Mouse (Mus musculus): ENCODE measurements around the gene Jagn1. TPM values are rescaled to one million over a fixed set of nuclear protein-coding genes. Genes with fewer than 3 reads are reported as not detected.

The Jagn1 gene
- polyA plus RNA-seq, 1 experiment from 2014 or later: 103 TPM

DNA sequence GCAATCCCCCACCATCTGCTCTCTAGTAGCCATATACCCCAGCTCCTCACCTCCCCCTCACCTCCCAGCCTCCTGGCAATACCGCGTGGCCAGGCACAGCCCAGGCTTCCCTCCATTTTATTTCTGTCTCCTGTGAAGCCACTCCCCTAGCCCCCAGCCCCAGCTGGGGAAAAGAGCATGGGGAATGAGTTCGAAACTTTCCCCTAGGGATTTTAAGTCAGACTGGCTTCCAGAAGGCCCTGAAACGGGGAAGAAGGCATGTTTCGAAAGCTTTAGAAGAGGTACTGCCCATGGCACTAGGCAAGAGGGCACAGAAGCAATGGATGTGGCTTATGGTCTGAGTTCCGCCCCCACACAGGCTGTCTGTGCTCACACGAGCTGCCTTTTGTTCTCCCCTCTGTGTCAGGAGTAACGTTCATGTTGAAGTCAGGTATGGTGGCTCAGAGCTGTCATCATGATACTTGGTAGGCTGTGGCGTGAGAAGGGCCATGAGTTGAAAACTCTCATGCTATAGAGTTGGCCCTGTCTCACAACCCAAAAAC lies 6.6 kb upstream of the Jagn1 start, which contains the start of gene Cidec:
Gene Cidec, minus strand, starts transcription at position 97 of the 542 bp plus-strand sequence.
- no peak within 1 kb of the TSS for H3K4me3 ChIP-seq (replicated peaks)
- 72% methylated on average over 9 of the region's 9 CpGs for WGBS
- no peak for ATAC-seq (ENCODE audit: low FRiP score)

DNA sequence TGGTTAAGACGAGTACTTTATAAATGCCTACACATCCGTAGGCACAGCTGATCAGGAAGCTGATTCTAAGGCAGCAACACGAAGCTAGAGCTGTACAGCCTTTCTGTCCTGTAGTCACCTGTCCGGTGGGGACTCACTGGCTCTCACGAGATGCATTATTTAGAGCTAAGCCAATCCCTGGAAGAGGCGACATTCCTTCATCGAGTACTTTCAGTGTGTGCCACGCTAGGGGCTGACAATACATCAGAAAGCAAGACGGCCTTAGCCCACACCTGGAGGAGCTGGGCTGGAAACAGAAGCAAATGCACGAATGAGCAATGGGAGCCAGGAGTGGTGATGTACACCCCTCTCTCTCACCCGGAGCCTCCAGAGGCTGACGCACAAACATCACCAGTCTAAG lies 5.2 kb upstream of the Jagn1 start:
- no peaks in the 10 kb centered on the region for H3K36me3 ChIP-seq
- H3K4me1 ChIP-seq: peaks cover 5% of the 10 kb centered on the region; the same call in 1 of the 2 replicates
- 83% methylated on average over 12 of the region's 12 CpGs for WGBS
- H3K9me3 ChIP-seq (replicated peaks): no peaks in the 10 kb centered on the region
- no peak overlapping the region for H3K27ac ChIP-seq (replicated peaks)
- H3K4me2 ChIP-seq: no peak overlapping the region
- no peak overlapping the region for H3K9ac ChIP-seq (replicated peaks)
- ATAC-seq (ENCODE audit: low FRiP score): no peak
- 0 out of 2 replicates have a peak, but pooled peaks cover 3% of the 10 kb centered on the region for H3K27me3 ChIP-seq (replicated peaks)
- no peak overlapping the region for H3K4me3 ChIP-seq (replicated peaks)

More for the DNA sequence above, 6.6 kb upstream of the Jagn1 start, which contains the start of gene Cidec:
- H3K27me3 ChIP-seq (replicated peaks): 0 out of 2 replicates have a peak, but pooled peaks cover 3% of the 10 kb centered on the region
- no peak within 1 kb of the TSS for H3K27ac ChIP-seq (replicated peaks)
- no peak within 1 kb of the TSS for H3K4me2 ChIP-seq
- no peaks in the 10 kb centered on the region for H3K4me1 ChIP-seq
- no peaks in the 10 kb centered on the region for H3K36me3 ChIP-seq
- no peak within 1 kb of the TSS for H3K9ac ChIP-seq (replicated peaks)
- H3K9me3 ChIP-seq (replicated peaks): no peaks in the 10 kb centered on the region

DNA sequence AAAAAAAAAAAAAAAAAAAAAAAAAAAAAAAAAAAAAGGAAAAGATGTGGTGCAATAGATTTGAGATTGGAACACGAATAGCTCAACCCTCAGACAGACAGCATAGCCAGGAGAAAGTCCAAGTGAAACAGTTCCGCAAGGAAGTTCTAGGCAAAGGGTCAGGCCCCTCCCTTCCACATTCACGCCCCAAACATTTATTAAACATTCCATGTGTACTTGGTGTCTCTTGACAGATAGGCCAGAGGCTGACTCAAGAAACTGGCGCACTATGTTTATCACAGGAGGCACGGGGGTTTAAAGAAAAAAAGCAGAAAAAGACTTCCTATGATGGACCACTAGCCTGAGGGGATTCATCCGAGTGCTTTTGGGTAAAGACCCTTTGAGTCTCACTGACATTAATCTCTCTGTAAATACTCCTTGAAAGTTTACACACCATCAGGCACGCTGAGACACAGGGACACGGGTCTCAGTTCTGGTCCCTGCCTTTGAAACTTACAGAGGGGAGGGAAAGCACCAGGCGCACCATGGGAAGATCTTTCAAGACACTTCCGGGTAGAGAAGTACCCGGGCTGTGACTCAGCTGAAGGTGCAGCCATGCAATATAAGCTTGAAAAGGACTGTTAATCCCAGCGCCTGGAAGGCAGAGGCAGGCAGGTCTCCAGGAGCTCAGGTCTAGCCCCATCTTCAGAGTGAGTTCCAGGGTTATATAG lies 3.5 kb upstream of the Jagn1 start:
- Histone ChIP-seq H3K27me3 (replicated peaks) (0 out of 2 replicates have a peak, but pooled peaks cover 3% of the 10 kb centered on the region), H3K27ac (replicated peaks) (no peak overlapping the region), H3K9me3 (replicated peaks) (no peaks in the 10 kb centered on the region), H3K36me3 (no peaks in the 10 kb centered on the region), H3K4me1 (peaks cover 15% of the 10 kb centered on the region), H3K4me3 (replicated peaks) (no peak overlapping the region), H3K4me2 (no peak overlapping the region), H3K9ac (replicated peaks) (no peak overlapping the region)
- ATAC-seq (ENCODE audit: low FRiP score): no peak
- 65% methylated on average over 12 of the region's 12 CpGs for WGBS

DNA sequence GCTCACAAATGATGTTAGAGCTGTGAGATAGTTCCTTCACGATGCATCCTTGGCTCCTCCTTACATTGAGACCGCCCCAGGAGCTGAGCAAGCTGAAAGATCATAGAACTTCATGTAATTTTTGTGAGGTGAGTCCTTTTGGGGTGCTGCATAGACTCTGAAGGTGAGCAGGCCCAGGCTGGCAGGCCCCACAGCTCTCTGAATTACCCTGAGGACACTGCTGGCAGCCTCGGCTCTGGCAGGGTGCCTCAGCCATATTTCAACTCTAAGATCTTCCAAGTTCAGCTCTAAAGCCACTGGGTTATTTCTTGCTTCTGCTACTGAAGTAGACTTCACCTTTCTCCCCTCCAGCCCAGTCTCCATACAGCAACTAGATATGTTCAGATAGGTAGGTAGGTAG lies 1.7 kb upstream of the Jagn1 start:
- H3K27me3 ChIP-seq (replicated peaks): 0 out of 2 replicates have a peak, but pooled peaks cover 3% of the 10 kb centered on the region
- H3K36me3 ChIP-seq: no peaks in the 10 kb centered on the region; the same call in 1 of the 2 replicates
- H3K4me2 ChIP-seq: no peak overlapping the region
- no peak overlapping the region for H3K27ac ChIP-seq (replicated peaks)
- H3K4me3 ChIP-seq (replicated peaks): no peak overlapping the region
- H3K9me3 ChIP-seq (replicated peaks): no peaks in the 10 kb centered on the region
- H3K4me1 ChIP-seq: peaks cover 15% of the 10 kb centered on the region
- ATAC-seq (ENCODE audit: low FRiP score): no peak
- no peak overlapping the region for H3K9ac ChIP-seq (replicated peaks)
- WGBS: 87% methylated on average over 3 of the region's 3 CpGs

DNA sequence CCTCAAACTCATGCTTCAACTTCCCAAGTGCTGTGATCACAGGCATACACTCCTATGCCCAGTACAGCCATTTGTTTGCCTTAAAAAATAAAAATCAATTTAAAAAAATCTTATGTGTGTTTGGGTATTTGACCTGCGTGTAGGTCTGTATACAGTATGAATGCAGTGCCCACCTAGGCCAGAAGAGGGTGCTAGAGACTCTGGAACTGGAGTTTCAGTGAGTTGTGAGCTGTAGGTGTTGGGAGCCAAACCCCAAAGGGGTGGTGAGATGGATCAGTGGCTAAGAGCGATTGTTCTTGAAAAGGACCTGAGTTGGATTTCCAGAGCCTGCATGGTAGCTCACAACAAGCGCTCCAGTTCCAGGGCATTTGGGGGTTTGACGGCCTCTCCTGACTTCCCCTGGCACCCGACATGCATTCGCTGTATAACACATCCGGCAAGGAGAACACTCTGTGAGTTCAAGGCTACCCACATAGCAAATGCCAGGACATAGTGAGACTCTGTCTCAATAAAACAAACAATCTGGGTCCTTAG lies 1.2 kb upstream of the Jagn1 start:
- 54% methylated on average over 7 of the region's 7 CpGs for WGBS
- no peak overlapping the region for H3K4me2 ChIP-seq
- no peak overlapping the region for H3K4me3 ChIP-seq (replicated peaks)
- H3K9ac ChIP-seq (replicated peaks): no peak overlapping the region
- ATAC-seq (ENCODE audit: low FRiP score): no peak
- H3K27ac ChIP-seq (replicated peaks): no peak overlapping the region
- peaks cover under 1% of the 10 kb centered on the region; the same call in 1 of the 2 replicates for H3K36me3 ChIP-seq
- no peaks in the 10 kb centered on the region for H3K9me3 ChIP-seq (replicated peaks)
- H3K4me1 ChIP-seq: peaks cover 15% of the 10 kb centered on the region
- 0 out of 2 replicates have a peak, but pooled peaks cover 3% of the 10 kb centered on the region for H3K27me3 ChIP-seq (replicated peaks)

DNA sequence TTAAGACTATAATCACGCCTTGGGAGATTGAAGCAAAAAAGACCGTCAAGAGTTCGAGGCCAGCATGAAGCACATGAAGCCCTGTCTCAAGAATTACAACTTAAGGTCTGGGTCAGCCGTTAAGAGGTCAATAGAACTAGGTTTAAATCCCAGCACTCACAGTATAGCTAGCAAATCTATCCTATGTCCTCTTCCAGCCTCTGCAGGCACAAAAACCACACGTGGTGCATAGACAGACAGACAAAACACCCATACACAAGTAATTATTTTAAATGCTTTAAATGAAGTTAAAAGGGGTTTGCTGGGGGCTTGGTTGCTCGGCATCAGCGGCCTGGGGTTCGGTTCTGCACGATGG lies 305 bp upstream of the Jagn1 start:
- H3K27ac ChIP-seq (replicated peaks): peak overlapping the region; percentile 85

DNA sequence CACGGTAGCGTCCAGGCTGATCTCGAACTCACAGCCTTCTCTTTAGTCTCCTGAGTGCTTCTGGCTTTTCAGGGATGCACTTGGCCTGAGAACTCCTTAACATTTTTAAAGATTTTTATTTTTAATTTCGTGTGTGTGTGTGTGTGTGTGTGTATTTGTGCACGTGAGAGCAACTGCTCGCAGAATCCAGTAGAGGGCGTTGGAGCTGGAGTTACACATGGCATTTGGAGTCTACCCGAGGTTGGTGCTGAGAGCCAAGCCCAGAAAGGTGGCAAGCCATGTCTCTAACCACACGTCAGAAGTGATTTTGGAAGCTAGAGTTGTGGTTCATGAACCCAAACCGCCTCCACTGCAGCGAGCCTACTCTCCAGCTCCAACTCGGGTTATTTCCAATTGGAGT lies 722 bp downstream of the Jagn1 start:
- peak overlapping the region; percentile 95 for H3K4me3 ChIP-seq (replicated peaks)
- H3K4me2 ChIP-seq: peak overlapping the region; percentile 90
- ATAC-seq (ENCODE audit: low FRiP score): no peak
- H3K36me3 ChIP-seq: peaks cover 20% of the 10 kb centered on the region
- H3K9ac ChIP-seq (replicated peaks): peak overlapping the region; percentile 97
- peak overlapping the region; percentile 85 for H3K27ac ChIP-seq (replicated peaks)
- peaks cover 15% of the 10 kb centered on the region for H3K4me1 ChIP-seq
- no peaks in the 10 kb centered on the region for H3K9me3 ChIP-seq (replicated peaks)
- 0 out of 2 replicates have a peak, but pooled peaks cover 3% of the 10 kb centered on the region for H3K27me3 ChIP-seq (replicated peaks)
- 50% methylated on average over 12 of the region's 12 CpGs for WGBS

More for the DNA sequence above, 305 bp upstream of the Jagn1 start:
- peaks cover 9% of the 10 kb centered on the region for H3K36me3 ChIP-seq
- H3K4me3 ChIP-seq (replicated peaks): peak overlapping the region; percentile 95
- H3K9ac ChIP-seq (replicated peaks): peak overlapping the region; percentile 97
- H3K4me1 ChIP-seq: peaks cover 15% of the 10 kb centered on the region
- peak; percentile 48 for ATAC-seq (ENCODE audit: low FRiP score)
- no peaks in the 10 kb centered on the region for H3K9me3 ChIP-seq (replicated peaks)
- H3K4me2 ChIP-seq: peak overlapping the region; percentile 90
- 43% methylated on average over 9 of the region's 9 CpGs for WGBS
- H3K27me3 ChIP-seq (replicated peaks): 0 out of 2 replicates have a peak, but pooled peaks cover 3% of the 10 kb centered on the region

DNA sequence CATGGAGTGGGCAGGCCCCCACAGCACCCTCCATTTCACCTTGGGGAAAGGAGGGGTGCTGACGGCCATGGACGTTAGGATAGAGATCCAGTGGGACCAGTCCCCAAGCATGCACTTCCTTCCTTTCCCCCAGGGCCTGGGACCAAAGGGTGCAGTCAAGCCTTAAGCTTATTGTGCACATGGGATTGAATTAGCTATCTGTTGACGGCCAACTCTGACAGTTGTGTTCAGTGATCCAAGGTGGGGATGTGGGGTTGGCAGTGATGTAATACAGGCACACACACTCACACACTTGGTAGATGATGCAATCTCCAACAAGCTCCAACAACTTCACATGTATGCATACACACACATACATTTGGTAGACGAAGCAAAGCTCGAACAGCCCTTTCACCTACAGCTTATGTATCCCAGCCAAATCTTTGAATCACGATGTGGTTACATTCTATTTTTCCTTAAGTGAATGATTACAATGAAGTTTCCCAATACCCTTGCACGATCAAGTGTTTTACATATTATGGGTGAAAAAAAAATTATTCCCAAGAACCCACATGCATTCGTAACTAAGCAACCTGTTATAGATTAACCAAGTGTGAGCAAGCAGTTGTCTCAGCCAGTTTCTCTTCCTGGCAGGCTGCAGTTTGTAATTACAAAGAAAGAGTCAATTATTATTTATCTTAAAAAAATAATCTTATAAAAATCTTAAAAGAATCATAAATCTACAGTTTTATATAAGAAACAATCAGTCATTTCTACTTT lies 2.0 kb downstream of the Jagn1 start:
- H3K4me1 ChIP-seq: peaks cover 15% of the 10 kb centered on the region
- H3K27ac ChIP-seq (replicated peaks): no peak overlapping the region
- H3K4me2 ChIP-seq: no peak overlapping the region
- peaks cover 26% of the 10 kb centered on the region for H3K36me3 ChIP-seq
- no peak for ATAC-seq (ENCODE audit: low FRiP score)
- H3K9ac ChIP-seq (replicated peaks): no peak overlapping the region
- no peak overlapping the region for H3K4me3 ChIP-seq (replicated peaks)
- 0 out of 2 replicates have a peak, but pooled peaks cover 3% of the 10 kb centered on the region for H3K27me3 ChIP-seq (replicated peaks)
- H3K9me3 ChIP-seq (replicated peaks): no peaks in the 10 kb centered on the region
- 87% methylated on average over 8 of the region's 8 CpGs for WGBS

DNA sequence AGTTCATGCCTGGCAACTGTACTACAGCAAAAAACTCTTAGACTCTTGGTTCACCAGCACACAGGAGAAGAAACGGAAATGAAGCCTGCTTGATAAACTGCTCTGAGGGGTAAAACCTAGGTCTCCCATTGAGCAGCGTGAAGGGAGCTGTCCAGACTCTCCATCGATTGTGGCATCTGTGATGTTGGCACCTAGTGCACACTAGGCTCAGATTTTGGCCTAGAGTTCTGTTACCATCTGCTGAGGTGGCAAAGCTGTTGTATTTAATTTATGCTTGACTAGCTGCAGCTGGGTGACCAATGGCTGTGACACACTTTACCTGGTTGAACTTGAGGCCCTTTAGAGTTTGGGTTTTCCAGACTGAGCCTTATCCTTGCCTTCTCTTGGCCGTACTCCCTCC lies 5.3 kb downstream of the Jagn1 start:
- H3K36me3 ChIP-seq: peaks cover 29% of the 10 kb centered on the region
- no peak overlapping the region for H3K4me2 ChIP-seq
- H3K4me1 ChIP-seq: peaks cover 10% of the 10 kb centered on the region
- no peak overlapping the region for H3K9ac ChIP-seq (replicated peaks)
- H3K9me3 ChIP-seq (replicated peaks): no peaks in the 10 kb centered on the region
- H3K27me3 ChIP-seq (replicated peaks): no peaks in the 10 kb centered on the region
- 91% methylated on average over 4 of the region's 4 CpGs for WGBS
- no peak overlapping the region for H3K4me3 ChIP-seq (replicated peaks)
- no peak overlapping the region for H3K27ac ChIP-seq (replicated peaks)
- no peak for ATAC-seq (ENCODE audit: low FRiP score)

DNA sequence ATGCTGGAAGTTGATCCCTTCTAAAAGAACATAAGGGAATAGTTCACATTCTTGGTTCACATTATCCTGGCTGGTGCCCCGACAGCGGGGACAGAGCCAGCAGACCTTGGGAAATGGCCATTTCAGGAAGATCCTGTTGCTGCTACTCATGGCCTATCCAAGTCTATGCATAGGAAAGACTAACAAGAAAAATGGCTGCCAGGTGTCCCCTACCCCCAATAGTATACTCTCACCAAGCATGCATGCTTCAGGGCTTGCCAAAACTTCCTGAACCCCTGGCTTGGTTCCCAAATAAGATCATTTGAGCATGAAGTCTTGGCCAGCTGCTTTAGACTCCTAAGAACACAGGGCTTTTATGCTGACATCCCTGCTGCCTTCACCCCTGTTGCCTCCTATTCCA lies 9.5 kb downstream of the Jagn1 start:
- Histone ChIP-seq H3K4me1 (no peaks in the 10 kb centered on the region), H3K27ac (replicated peaks) (no peak overlapping the region), H3K9me3 (replicated peaks) (no peaks in the 10 kb centered on the region), H3K36me3 (peaks cover 21% of the 10 kb centered on the region), H3K4me2 (no peak overlapping the region), H3K9ac (replicated peaks) (no peak overlapping the region), H3K4me3 (replicated peaks) (no peak overlapping the region), H3K27me3 (replicated peaks) (no peaks in the 10 kb centered on the region)
- no peak for ATAC-seq (ENCODE audit: low FRiP score)
- 77% methylated on average over 2 of the region's 2 CpGs for WGBS

DNA sequence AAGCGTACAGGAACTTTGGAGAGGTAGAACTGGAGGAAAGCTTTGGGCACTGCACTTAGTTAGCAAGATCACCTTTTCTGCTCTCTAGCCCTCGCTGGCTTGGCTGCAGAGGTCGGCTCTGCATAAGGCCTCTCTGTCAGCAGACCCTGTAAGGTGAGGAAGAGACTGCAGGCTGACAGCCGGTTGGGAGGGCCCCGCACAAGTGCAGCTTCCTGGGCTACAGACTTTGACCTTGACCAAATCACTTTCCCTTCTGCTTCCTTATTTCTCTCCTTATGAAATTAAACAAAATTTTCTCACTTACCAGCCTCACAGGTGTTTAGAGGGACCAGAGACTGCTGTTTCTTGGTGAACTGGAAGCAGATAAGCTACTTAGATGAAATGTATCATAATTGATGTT lies 12.6 kb downstream of the Jagn1 start:
- Histone ChIP-seq H3K36me3 (no peaks in the 10 kb centered on the region), H3K9me3 (replicated peaks) (no peaks in the 10 kb centered on the region), H3K27ac (replicated peaks) (no peak overlapping the region), H3K4me2 (no peak overlapping the region), H3K4me3 (replicated peaks) (no peak overlapping the region), H3K27me3 (replicated peaks) (0 out of 2 replicates have a peak, but pooled peaks cover 5% of the 10 kb centered on the region), H3K9ac (replicated peaks) (no peak overlapping the region), H3K4me1 (no peaks in the 10 kb centered on the region)
- WGBS: 71% methylated on average over 5 of the region's 5 CpGs
- no peak for ATAC-seq (ENCODE audit: low FRiP score)
